Mouse (Mus musculus) intestine, postnatal 0 days (tissue): ENCODE results near the gene Taf6. TPM values are rescaled to one million over a fixed set of nuclear protein-coding genes. Genes with fewer than 3 reads are reported as not detected.
"Not testable (repeated sequence)": the region's sequence is repeated elsewhere in the genome, so short reads cannot be mapped to it uniquely, and the experiment has no call there.

Source experiments
- ATAC-seq: fragments of 200-750 bp; cut with Nextera tagmentation; 2 replicates; pipeline ENCODE4 v1.8.0; 2017; ENCODE audit warnings: mild to moderate bottlenecking, moderate TSS enrichment, moderate library complexity
- H3K27ac ChIP-seq: fragments of 300-500 bp; sonication (generic); 2 replicates; pipeline ENCODE4 v1.5.1; 2014; ENCODE audit warnings: mild to moderate bottlenecking, low read depth, low read length, moderate library complexity
- H3K27me3 ChIP-seq: fragments of 300-500 bp; sonication (generic); replicated peaks from 2 replicates; pipeline ENCODE4 v1.6.1; 2014; ENCODE audit warnings: low read length, mixed read lengths; ENCODE audit not compliant: control insufficient read depth, insufficient read depth
- H3K36me3 ChIP-seq: fragments of 300-500 bp; sonication (generic); 2 replicates; pipeline ENCODE4 v1.6.1; 2014; ENCODE audit warnings: mild to moderate bottlenecking, moderate library complexity; ENCODE audit not compliant: control insufficient read depth, insufficient read depth
- H3K4me1 ChIP-seq: fragments of 300-500 bp; sonication (generic); replicated peaks from 2 replicates; pipeline ENCODE4 v1.6.1; 2014; ENCODE audit warnings: antibody characterized with exemption, low read length, mixed read lengths; ENCODE audit not compliant: control insufficient read depth, insufficient read depth
- H3K4me2 ChIP-seq: fragments of 300-500 bp; sonication (generic); replicated peaks from 2 replicates; pipeline ENCODE4 v1.6.1; 2014; ENCODE audit warnings: low read depth, mild to moderate bottlenecking, moderate library complexity
- H3K4me3 ChIP-seq: fragments of 300-500 bp; sonication (generic); 2 replicates; pipeline ENCODE4 v1.5.1; 2014; ENCODE audit warnings: low read depth, low read length
- H3K9ac ChIP-seq: fragments of 300-500 bp; sonication (generic); 2 replicates; pipeline ENCODE4 v1.6.1; 2014; ENCODE audit warnings: mild to moderate bottlenecking, low read depth, low read length
- H3K9me3 ChIP-seq: fragments of 300-500 bp; sonication (generic); 2 replicates; pipeline ENCODE4 v1.6.1; 2016; ENCODE audit warnings: mixed run types; ENCODE audit not compliant: control insufficient read depth
- CTCF ChIP-seq: sonication (generic); IDR thresholded peaks from 2 replicates; pipeline ENCODE4 v1.5.1; 2016; ENCODE audit warnings: low read depth, mild to moderate bottlenecking, control low read depth, antibody characterized with exemption, moderate library complexity
- WGBS: fragments of 180-500 bp; shearing (Covaris S2); extraction: QIAGEN DNeasy Blood & Tissue Kit; methylation state at CpG from one replicate; pipeline ENCODE4 v1.1.7; 2014; 5-methylcytosine and 5-hydroxymethylcytosine counted together
- polyA plus RNA-seq: library from polyadenylated mRNA; unstranded; fragments of >200 nt; fragmentation: Nextera tagmentation; extraction: Ambion mirVana; gene quantifications from 2 replicates; pipeline ENCODE4 v1.2.1, GENCODE M21; 2015

The Taf6 gene
- polyA plus RNA-seq, 1 experiment from 2014 or later = 23.5 TPM

DNA sequence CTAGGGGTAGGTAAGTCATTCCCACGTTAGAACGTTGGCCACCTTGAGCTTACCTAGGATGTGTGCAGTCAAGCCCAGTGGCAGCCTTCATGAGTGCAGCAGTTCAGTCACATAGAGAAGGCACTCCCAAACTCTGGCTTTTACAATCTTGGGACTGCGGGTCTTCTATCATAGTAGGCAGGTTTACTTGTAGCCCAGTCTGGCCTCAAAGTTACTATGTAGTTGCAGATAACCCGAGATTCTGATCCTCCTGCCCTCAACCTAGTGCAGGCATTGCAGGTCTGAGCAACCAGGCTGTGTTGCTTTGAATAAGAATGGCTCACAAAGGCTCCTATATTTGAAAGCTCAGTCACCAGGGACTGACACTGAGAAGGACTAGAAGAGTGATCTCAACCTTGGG is 39.2 kb upstream of the Taf6 start:
- 69% methylated on average over 4 of the region's 4 CpGs for WGBS
- ATAC-seq = no peak
- H3K27me3 ChIP-seq = no peaks in the 10 kb centered on the region

GRCm38 (mm10) chr5:138225700-138226099 is 38.4 kb upstream of the Taf6 start, which contains the start of gene Nxpe5:
Gene Nxpe5 (plus strand): TSS chr5:138225898.
- no peak for ATAC-seq
- Histone ChIP-seq H3K9me3 (no peaks in the 10 kb centered on the region), H3K4me3 (no peak within 1 kb of the TSS), H3K9ac (no peak within 1 kb of the TSS), H3K4me2 (no peak within 1 kb of the TSS), H3K27ac (no peak within 1 kb of the TSS), H3K27me3 (no peaks in the 10 kb centered on the region), H3K36me3 (no peaks in the 10 kb centered on the region), H3K4me1 (no peaks in the 10 kb centered on the region)
- no peak for TF ChIP-seq CTCF
- 58% methylated on average over 2 of the region's 2 CpGs for WGBS

More for the DNA sequence above, 39.2 kb upstream of the Taf6 start:
- Histone ChIP-seq H3K9me3 (no peaks in the 10 kb centered on the region), H3K4me2 (no peak overlapping the region), H3K9ac (no peak overlapping the region), H3K4me1 (no peaks in the 10 kb centered on the region), H3K36me3 (no peaks in the 10 kb centered on the region), H3K4me3 (no peak overlapping the region), H3K27ac (no peak overlapping the region)
- TF ChIP-seq CTCF = no peak

GRCm38 (mm10) chr5:138223287-138223686 is 36.0 kb upstream of the Taf6 start:
- H3K9ac ChIP-seq = no peak overlapping the region
- H3K4me3 ChIP-seq = no peak overlapping the region
- 48% methylated on average over 3 of the region's 3 CpGs for WGBS
- no peak for TF ChIP-seq CTCF
- no peaks in the 10 kb centered on the region for H3K27me3 ChIP-seq
- H3K9me3 ChIP-seq = no peaks in the 10 kb centered on the region
- H3K27ac ChIP-seq = no peak overlapping the region
- H3K4me2 ChIP-seq = no peak overlapping the region
- no peaks in the 10 kb centered on the region for H3K36me3 ChIP-seq
- no peak for ATAC-seq
- H3K4me1 ChIP-seq = no peaks in the 10 kb centered on the region

- WGBS = 19% methylated on average over 4 of the region's 4 CpGs
- Histone ChIP-seq H3K27ac (no peak overlapping the region), H3K36me3 (no peaks in the 10 kb centered on the region), H3K9me3 (no peaks in the 10 kb centered on the region), H3K4me1 (no peaks in the 10 kb centered on the region), H3K27me3 (no peaks in the 10 kb centered on the region), H3K4me2 (no peak overlapping the region), H3K9ac (no peak overlapping the region), H3K4me3 (no peak overlapping the region)
- TF ChIP-seq CTCF = peak; percentile 93
- peak; percentile 38; the same call in 1 of the 2 replicates for ATAC-seq
These were observed 34.9 kb upstream of the Taf6 start for GRCm38 (mm10) chr5:138222111-138222510.

DNA sequence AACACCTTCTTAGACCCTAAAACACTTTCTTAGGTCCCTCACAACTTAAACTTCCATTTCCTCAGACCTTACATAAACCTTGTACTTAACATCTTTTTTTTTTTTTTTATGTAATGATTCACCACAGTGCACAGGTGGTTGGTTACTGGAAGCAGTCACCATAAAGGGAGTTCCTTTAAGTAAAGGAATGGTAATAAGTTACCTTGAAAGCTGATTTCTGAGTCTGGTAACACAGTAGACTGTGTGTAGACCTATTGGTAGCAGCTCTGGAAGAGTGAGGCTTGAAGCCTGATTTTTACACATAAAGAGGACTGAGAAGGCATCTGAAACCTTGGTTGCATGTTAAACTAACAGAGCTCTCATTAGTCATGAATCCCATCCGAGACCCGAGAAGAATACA is 32.6 kb upstream of the Taf6 start:
- 56% methylated on average over 2 of the region's 2 CpGs for WGBS
- H3K27me3 ChIP-seq = no peaks in the 10 kb centered on the region
- H3K36me3 ChIP-seq = no peaks in the 10 kb centered on the region
- H3K4me3 ChIP-seq = no peak overlapping the region
- H3K9ac ChIP-seq = no peak overlapping the region
- no peak for ATAC-seq
- H3K4me1 ChIP-seq = no peaks in the 10 kb centered on the region
- TF ChIP-seq CTCF = no peak
- H3K9me3 ChIP-seq = 0 out of 2 replicates have a peak, but pooled peaks cover 5% of the 10 kb centered on the region
- no peak overlapping the region for H3K27ac ChIP-seq
- no peak overlapping the region for H3K4me2 ChIP-seq

DNA sequence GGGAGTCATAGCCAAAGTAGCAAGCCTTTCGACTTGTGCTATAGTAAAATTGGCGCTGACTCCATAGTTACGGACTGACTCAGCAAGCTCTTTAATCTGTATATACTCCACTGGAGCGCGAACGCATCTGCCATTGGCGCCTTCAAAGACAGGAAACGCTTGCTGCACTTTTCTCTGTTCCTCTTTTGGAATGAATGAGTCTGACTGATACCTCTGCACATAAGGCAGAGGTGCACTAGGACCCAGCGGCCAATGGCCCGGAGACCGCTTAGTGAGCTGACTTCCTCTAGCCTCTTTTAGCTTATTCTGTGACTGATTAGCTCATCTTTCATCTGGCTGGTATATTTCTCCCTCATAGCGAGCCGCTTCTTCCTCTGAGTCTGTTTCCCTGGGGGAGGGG is 29.4 kb upstream of the Taf6 start:
- WGBS = 95% methylated on average over 13 of the region's 13 CpGs
- not testable (repeated sequence) for H3K4me1 ChIP-seq, H3K4me3 ChIP-seq, H3K27me3 ChIP-seq, ATAC-seq, H3K36me3 ChIP-seq, H3K27ac ChIP-seq, H3K9ac ChIP-seq, H3K4me2 ChIP-seq, H3K9me3 ChIP-seq

DNA sequence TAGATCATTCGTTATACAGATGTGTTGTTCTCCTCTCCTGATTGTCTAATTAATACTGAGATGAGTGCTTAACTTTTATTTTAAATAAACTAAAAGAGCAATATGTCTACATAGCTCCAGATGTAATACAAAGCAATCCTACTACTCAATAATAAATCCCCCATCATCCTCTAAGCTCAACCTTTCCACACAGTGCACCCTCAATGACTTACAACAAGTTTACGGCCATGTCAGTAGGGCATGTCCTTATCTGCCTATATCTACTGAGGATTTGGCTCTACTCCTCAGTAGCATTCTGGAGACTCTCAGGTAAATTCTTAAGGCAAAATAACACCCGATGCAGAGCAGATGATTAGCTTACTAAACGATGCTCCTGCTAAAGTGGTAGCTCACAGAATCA is 20.6 kb upstream of the Taf6 start:
- H3K4me2 ChIP-seq = no peak overlapping the region
- H3K4me1 ChIP-seq = no peaks in the 10 kb centered on the region
- H3K36me3 ChIP-seq = no peaks in the 10 kb centered on the region
- H3K27ac ChIP-seq = no peak overlapping the region
- no peak overlapping the region for H3K9ac ChIP-seq
- ATAC-seq = no peak
- H3K9me3 ChIP-seq = no peaks in the 10 kb centered on the region
- H3K4me3 ChIP-seq = no peak overlapping the region
- TF ChIP-seq CTCF = no peak
- 79% methylated on average over 4 of the region's 4 CpGs for WGBS
- H3K27me3 ChIP-seq = no peaks in the 10 kb centered on the region
